Mouse (Mus musculus) central nervous system, embryonic 11.5 days (tissue): Measurements from ENCODE around the gene Fam213a. TPM values are rescaled to one million over a fixed set of nuclear protein-coding genes. Genes with fewer than 3 reads are reported as not detected.

Source experiments
- polyA plus RNA-seq: library from polyadenylated mRNA; depleted of rRNA; stranded (reverse); fragments of >200 nt; gene quantifications from 2 replicates; pipeline ENCODE4 v1.2.3, GENCODE M21; 2012; rRNA removed

Fam213a gene
- 29.3 and 44.3 TPM in 2 replicates for polyA plus RNA-seq

GRCm38 (mm10) chr14:41013630-41014613, at the start of gene Fam213a:
Fam213a (minus strand) TSS chr14:41013788.

GRCm38 (mm10) chr14:40966392-40966861, 47.2 kb downstream of the Fam213a start, which contains the start of gene Tspan14:
Tspan14 (minus strand) TSS chr14:40966807.

Other genes starting within 250 kb of the Fam213a start
- gene Sh2d4b, start 120.5 kb downstream of the Fam213a start, polyA plus RNA-seq: 2.0 and 3.3 TPM in 2 replicates
- 77.8 and 83.7 TPM in 2 replicates for gene Tspan14, start 47.0 kb downstream of the Fam213a start, polyA plus RNA-seq
- 0.21 and 0.26 TPM in 2 replicates for gene Dydc2, start 55.4 kb upstream of the Fam213a start, polyA plus RNA-seq
- gene Dydc1, start 59.1 kb upstream of the Fam213a start, polyA plus RNA-seq: 0.06 TPM in 1 of 2 replicates, not detected in the other
- gene Mat1a, start 91.2 kb upstream of the Fam213a start, polyA plus RNA-seq: 0.09 TPM in 1 of 2 replicates, not detected in the other
- gene Sftpa1, start 118.0 kb upstream of the Fam213a start, polyA plus RNA-seq: not detected in 2 replicates
- 0.14 and 0.48 TPM in 2 replicates for gene Mbl1, start 137.7 kb upstream of the Fam213a start, polyA plus RNA-seq
- not detected in 2 replicates for gene Sftpd, start 171.4 kb upstream of the Fam213a start, polyA plus RNA-seq